Mouse (Mus musculus) B cell, adult (primary cell): ENCODE data around the gene Olfr750. TPM values are rescaled to one million over a fixed set of nuclear protein-coding genes. Genes with fewer than 3 reads are reported as not detected.

ENCODE experiments used
- total RNA-seq: library from RNA; stranded (reverse); gene quantifications from 4 replicates; pipeline ENCODE4 v1.2.4, GENCODE M21; 2023; ENCODE audit not compliant: inconsistent age

Gene Olfr750
- total RNA-seq = not detected in 4 replicates

DNA sequence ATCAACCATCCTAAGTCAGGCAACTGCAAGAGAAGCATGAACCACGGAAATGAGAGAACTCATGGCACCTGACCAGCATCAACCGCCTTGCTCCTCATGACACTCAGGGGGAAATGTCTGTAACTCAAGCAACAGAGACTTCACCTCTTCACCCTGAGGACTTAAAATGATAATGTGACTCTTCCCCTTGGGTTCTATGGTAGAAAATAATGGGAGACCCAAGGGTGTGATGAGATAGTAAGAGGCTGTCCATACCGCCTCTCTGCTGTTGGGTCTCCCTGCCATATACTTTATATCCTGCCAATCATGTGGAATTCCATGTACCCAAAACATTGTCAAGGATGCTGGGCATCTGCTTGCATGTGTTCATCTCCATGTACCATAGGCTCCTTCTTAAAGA is at the start of gene Olfr750:
TSS of gene Olfr750 (minus strand) at position 101 of the 400 bp plus-strand sequence.

DNA sequence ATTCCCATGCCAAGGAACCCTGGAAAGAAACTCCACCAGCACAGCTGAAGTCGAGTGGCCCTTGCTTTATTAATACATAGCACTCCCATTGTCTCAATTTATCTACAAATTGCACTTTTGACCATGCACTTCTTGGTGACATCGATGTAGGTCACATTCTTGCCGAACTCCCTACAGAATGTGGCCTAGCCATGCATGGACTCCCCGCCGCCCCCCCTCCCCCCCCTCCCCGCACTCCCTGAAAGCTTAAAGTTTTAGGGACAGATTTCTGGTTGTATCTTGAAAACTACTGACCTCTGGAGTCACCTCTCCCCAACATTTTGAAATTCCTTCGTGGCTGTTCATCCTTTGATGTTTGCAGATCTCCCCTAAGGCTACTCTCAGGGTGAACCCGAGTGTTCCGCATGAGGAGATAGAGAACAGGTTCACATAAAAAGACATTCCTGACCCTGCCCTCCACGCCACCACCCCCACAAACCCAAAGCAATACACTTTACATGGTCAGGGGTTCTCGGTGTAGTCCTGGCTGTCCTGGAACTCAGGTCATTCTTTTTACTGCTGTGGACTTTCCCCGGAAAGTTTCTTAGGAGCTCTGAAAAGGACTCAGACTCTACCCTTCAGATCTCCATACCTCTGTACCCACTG is 39.8 kb upstream of the Olfr750 start, which contains the start of gene Eddm3b:
TSS of gene Eddm3b (plus strand) at position 511 of the 645 bp plus-strand sequence.

DNA sequence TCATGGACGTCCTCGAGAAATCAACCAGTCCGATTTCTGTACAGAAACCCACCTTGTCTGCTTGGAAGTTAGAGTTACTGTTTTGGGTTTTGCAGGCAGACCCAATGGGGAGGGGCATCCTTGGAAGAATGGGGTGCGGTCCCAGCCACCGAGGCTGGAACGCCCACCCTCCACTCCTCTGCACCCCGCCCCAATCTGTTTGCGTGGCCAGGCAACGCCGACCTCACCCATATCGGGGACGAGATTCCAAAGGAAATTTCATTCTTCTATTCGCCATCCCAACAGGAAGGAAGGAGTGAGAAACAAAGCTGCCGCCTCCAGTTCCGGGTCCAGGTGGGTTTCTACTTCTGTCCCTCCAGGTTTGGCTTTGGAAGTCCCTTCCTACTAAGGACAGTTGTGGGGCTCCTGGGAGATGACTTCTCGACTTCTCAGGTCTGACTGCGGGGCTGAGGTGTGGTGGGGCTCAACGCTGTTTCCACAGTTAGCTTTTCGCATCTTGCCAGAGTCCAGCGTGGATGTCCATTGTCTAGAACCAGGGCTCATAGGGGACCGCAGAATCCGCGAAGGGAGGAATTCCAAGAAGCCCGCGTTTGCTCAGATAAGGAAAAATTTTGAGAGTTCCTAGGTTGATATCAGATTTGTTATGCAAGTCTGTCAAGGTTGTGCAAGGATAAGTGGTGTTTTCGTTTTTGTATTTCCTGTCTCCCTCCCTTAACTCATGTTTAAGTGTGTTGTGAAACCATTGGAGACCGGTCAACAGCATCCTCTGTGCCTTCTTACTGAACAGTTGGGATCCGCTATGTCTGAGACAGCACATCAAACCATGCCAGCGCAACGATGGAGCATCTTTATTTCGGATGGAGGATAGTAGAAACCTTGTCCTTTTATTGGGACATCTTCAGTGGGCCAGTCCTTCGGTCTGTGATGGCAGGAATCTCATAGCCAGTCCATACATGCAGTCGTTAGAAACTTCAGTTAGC is 17.0 kb upstream of the Olfr750 start, which contains the start of the genes Rnase4 and Ang:
TSS of gene Rnase4 (plus strand) at position 157 of the 980 bp plus-strand sequence.
TSS of gene Ang (plus strand) at position 230 of the 980 bp plus-strand sequence.

DNA sequence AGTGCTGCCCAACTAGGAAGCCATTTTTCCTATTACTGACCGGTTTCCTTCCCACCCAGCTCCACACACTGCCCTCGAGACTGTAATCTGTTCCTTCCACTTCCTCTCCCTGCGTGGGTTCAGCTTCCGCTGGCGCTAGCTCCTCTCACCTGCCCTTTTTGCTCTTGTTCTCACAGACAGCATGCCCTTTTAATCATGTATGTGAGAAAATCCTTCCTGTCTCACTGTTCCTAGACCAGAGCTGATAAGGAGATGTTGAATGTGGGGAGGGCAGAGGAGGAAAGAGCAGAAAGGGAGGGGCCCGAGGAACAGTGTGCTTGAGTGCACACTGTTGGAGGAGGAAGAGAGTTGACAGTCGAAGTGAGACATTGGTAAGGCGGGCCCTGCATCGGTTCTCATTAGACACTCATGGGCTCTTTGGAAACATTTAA is 16.8 kb downstream of the Olfr750 start, which contains the start of gene Rnase12:
TSS of gene Rnase12 (minus strand) at position 261 of the 431 bp plus-strand sequence.

DNA sequence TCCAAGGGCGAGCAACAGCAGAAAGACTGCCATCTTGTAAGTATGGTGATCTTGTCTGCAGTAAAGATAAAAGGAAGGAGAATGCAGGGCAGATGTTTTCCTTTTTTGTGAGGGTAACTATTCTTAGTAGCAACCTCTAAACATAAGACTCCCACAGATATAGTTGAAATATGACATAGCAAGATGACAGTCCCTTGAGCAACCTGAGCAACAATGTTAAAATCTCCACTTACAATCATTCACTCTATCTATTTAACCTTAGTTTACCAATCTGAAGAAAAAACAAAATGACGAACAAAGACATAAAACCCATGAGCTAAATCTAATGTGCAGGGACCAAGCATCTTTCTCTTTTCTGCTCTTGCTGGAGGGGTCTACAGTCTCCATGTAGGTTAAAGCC is 24.2 kb downstream of the Olfr750 start, which contains the start of gene Rnase11:
TSS of gene Rnase11 (minus strand) at position 101 of the 400 bp plus-strand sequence.

DNA sequence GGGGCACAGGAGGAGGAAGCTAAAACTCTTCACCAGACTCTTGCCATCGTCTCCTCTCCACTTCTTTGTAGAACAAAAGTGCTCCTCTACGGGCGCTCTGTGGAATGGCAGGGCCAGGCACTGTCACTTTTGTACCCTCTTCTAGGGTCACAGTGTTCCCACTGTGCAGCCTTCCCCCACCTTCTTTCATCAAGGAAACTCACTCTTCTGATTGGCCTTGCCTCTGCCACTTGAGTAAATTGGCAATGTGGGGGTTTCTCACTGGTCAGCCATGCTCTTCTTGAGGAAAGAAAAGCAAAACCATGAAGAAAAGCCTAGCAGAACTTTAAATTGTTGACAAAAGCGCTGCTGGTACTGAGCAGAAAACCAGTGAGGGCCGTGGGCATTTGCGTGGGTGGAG is 32.5 kb downstream of the Olfr750 start, which contains the start of gene Rnase9:
TSS of gene Rnase9 (minus strand) at position 101 of the 400 bp plus-strand sequence.

Other genes with a start within 250 kb of the Olfr750 start
- 50.0 to 57.6 TPM (median 57.1 TPM) in 4 replicates for gene Tep1, start 203.9 kb downstream of the Olfr750 start, total RNA-seq
- not detected in 4 replicates for gene Klhl33, start 176.9 kb downstream of the Olfr750 start, total RNA-seq
- gene Osgep, start 149.5 kb downstream of the Olfr750 start, total RNA-seq = 52.9 to 58.7 TPM (median 56.4 TPM) in 4 replicates
- 45.2 to 63.2 TPM (median 45.7 TPM) in 4 replicates for gene Apex1, start 149.5 kb downstream of the Olfr750 start, total RNA-seq
- 224 to 227 TPM (median 225 TPM) in 4 replicates for gene Pip4p1, start 143.6 kb downstream of the Olfr750 start, total RNA-seq
- 32.7 to 38.2 TPM (median 37.1 TPM) in 4 replicates for gene Pnp, start 143.4 kb downstream of the Olfr750 start, total RNA-seq
- gene Gm49342, start 129.9 kb downstream of the Olfr750 start, total RNA-seq = 21.2 to 39.4 TPM (median 23.8 TPM) in 4 replicates
- gene Pnp2, start 118.4 kb downstream of the Olfr750 start, total RNA-seq = 1.2 to 3.4 TPM (median 2.5 TPM) in 4 replicates
- gene Rnase10, start 66.7 kb downstream of the Olfr750 start, total RNA-seq = not detected in 4 replicates
- gene Rnase9, start 32.6 kb downstream of the Olfr750 start, total RNA-seq = not detected in 4 replicates
- not detected in 4 replicates for gene Rnase11, start 24.3 kb downstream of the Olfr750 start, total RNA-seq
- gene Rnase12, start 16.8 kb downstream of the Olfr750 start, total RNA-seq = 1.1 to 2.9 TPM (median 1.6 TPM) in 3 of 4 replicates, not detected in the other
- gene Rnase4, start 16.6 kb upstream of the Olfr750 start, total RNA-seq = 0.32 to 1.5 TPM (median 0.81 TPM) in 4 replicates
- gene Ang, start 16.7 kb upstream of the Olfr750 start, total RNA-seq = not detected in 4 replicates
- gene Eddm3b, start 40.0 kb upstream of the Olfr750 start, total RNA-seq = not detected in 4 replicates
- 106 to 123 TPM (median 116 TPM) in 4 replicates for gene Rnase6, start 49.5 kb upstream of the Olfr750 start, total RNA-seq
- gene Rnase1, start 72.3 kb upstream of the Olfr750 start, total RNA-seq = 0.72 TPM in 1 of 4 replicates, not detected in the others
- gene Rnase2b, start 87.8 kb upstream of the Olfr750 start, total RNA-seq = not detected in 4 replicates
- gene Ang2, start 124.7 kb upstream of the Olfr750 start, total RNA-seq = not detected in 4 replicates
- gene Ear14, start 129.0 kb upstream of the Olfr750 start, total RNA-seq = not detected in 4 replicates
- gene Rnase2a, start 181.7 kb upstream of the Olfr750 start, total RNA-seq = not detected in 4 replicates